Mouse (Mus musculus) testis, postnatal 14 days (tissue): ENCODE data around the gene Nphp3.

Experiments
- DNase-seq: peaks from one replicate; pipeline ENCODE4 v3.0.0; 2021; ENCODE audit warnings: low spot score

Nphp3 gene

DNA sequence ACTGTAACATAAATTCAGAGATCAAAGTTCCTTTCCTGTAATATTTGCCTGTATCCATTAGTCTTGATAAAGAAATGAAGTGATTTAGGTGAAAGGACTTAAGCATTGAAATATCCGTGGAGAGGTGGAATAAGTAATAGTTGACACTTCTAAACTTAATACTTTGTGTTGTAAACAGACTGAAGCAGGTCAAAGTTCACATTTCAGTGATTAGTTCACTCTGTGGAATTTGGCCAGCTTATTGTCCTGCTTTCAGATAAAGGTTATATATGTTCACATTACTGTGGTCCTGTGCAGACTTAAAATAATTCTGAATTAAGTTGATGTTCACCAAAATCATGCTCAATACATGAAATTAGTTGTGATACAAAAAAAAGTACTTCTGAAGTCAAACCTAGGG, 62.2 kb downstream of the Nphp3 start:
- no peak for DNase-seq

DNA sequence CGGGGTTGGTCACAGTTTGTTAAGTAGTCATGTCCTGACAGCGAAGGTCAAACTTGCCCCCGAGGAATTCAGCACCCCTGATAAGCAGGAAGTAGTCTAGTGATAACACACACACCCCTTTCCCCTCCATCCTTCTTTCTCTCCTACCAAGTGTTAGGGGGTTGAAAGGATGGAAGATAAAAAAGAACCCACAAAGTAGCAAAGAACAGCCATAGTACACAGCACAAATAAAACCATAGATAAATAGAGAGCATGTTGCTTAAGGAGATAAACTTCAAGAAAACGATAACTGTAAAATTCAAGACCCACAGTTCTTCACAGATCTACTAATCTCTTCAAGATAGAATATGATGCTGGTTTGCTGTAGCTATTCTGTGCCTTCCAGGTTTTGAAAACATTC, 67.9 kb downstream of the Nphp3 start:
- DNase-seq = no peak

DNA sequence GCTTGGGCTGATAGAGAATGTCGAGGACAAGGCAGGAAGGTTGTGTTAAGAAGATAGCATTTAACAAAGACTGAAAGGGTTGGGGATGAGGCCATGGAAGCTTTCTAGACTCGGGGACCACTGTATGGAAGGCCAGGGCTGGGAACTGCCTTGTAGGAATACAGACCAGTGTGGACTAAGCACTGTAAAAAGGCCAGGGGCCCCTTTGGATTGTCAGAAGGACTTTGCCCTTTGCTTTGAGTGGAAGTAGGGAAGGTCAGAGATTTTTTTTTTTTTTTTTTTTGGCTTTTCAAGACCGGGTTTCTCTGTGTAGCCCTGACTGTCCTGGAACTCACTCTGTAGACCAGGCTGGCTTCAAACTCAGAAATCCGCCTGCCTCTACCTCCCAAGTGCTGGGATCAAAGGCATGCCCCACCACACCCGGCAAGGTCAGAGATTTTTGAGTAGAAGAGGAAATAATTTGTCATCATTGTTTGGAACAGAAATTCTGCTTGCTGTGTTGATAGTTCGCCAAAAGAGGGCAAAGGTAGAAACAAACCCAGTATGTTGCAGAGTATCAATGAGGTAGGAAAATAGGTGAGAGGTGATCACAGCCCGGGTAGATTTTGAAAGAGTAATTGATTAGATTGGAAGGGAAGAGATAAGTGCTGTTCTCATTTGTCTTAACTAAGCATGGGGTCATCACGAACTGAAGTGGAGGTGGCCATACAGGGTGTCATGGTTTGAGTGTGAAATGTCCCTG, 68.7 kb downstream of the Nphp3 start:
- DNase-seq = no peak

DNA sequence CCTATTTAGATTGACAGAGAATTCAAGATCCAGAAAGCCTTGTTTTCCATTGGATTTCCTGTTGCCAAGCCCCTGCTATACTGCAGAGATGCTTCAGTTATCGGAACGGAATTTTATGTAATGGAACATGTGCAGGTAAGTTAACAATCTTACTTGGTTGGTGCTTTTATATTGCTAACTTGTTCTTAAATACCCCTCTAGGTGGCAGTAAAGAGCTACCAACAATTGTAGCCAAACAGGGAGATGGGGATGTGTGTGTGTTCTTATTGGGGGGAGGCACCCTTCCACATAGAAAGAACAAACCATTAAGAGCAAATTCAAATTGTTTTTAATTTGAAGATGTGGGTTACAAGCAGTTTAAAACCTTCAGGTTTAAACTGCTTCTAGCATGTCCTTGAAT, 73.5 kb downstream of the Nphp3 start:
- no peak for DNase-seq

DNA sequence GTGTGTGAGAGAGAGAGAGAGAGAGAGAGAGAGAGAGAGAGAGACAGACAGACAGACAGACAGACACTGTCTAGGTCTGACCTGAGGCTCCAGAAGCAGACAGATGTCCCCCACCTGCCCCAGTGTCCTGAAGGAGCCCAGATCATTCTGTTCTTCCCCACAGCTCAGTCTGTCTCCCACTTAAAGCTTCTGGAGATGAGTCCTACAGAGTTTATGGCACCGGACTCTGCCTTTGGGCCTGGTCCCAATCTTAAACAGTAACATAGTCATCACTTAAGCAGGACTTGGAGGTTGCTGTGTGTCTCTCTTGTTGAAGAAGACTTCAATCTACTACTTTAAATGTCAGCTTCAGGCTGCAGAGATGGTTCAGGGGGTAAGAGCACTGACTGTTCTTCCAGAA, 76.4 kb downstream of the Nphp3 start:
- DNase-seq = no peak

DNA sequence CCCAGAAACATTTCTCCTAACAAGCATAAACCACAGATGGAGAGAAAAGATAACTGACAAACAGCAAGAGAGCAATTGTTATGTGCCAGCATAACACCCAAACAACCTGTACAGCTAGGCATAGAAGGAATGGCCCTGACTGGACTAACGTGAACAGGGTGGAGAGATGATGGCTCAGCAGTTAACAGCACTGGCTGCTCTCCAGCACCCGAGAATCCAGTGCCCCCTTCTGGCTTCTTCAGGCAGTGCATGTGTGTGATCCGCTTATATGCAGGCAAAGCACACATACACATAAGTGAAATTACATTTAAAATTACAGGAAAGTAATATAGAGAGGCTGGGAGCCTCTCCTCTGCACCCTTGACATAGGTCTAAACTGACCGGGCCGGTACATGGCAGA, 77.0 kb downstream of the Nphp3 start:
- no peak for DNase-seq

DNA sequence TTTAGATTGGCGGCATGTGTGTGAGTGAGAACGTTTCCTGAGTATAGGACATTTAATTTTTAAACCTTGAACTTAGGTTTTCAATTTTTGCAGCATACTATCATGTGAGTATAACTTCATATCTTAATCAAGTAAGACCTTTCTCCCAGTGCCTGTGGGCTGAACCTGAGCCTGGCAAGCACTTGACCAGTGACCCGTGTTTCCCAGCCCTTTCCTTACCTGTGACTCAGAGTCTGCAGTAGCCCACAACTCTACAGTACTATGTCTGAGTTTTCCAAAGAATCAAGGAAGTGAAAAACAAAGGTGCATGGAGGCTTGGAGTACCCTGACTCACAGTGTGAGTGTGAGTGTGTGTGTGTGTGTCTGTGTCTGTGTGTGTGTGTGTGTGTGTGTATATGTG, 77.7 kb downstream of the Nphp3 start:
- no peak for DNase-seq

DNA sequence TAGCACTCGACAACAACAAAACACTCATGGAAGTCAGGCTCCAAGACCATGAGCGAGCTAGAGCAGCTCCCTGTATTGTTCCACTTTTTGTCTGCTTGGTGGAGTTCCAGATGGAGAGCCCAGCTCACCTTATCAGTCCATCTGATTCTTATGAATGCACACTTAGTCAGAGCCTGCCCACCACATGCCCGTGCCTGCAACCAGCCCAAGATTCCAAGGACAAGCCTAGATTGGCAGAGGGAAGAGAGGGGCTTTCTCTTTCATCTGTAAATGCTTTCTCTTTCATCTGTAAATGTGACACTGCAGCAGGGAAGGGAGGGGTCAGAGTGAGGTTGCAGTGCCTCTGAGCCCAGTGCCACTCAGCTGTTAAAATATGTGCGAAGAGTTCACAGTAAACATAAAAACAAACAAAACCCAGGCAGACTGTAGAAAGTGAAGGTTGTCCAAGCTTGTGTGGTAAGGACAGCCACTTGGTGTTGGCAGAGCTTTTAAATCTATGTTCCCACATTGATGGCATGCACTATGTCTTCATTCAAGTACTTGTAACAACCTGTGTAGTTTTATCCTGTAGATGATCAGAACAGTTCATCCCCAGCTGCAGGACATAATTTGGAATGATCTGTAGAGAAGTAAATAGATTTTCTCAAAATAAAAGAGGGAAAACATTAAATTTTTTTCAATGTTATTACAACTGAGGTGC, 83.5 kb downstream of the Nphp3 start:
- DNase-seq = no peak

DNA sequence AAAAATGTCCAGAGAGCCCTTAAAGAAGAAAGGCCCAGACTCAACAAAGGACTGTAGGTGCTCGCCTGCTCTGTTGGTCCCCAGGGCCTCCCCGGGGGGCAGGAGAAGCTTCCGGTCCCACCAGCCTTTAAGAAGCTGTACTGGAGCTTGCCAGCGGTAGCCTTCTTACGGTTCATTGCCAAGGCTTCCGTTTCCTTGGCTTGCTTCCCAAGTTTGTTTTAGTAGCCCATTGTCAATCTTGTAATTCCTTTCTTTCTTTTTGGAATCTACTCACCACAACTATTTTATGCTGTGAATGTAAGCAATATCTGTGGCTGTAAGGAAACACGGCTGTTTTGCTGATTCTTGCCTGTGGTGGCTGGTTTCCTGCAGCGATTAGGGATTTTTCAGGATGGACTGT, 86.2 kb downstream of the Nphp3 start:
- no peak for DNase-seq

DNA sequence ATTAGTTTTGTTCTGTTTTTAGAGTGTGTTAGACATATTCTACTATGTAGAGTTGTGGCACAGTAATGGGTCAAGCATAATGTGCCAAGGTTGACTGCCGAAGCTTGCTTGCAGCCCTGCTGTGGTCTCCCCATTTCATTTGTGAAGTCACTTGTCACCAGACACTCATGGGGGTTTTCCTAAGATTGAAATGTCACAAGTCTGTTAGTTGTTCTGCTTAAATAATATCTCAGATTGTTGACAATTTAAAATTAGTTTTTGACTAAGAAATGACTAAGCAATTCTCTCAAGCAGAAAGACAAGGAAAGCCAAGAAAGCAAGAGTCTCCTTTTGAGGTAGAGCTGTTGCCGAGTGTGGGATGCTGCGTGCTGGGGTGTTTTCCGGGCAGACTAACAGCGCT, 90.6 kb downstream of the Nphp3 start:
- no peak for DNase-seq
